23 mouse cellular contexts compared by ENCODE assay signal in the genomic region with DNA sequence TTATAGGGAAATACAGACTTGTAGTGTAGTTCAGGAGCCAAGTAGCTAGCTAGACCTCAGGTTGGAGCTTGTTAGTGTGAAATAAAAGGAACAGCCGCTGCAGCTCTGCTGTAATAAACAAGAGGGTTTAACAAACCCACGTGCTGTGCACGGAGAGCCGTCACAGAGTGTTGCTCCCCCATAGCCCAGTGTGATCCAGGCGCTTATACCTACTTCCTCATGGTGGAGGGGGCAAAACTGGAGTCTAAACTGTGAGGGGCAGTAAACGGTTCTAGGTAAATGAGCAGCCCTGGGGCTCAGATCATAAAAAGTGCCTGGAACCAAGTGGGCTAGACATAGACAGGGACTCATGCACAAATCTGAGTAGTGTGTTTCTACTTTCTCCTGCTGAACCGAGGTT.
DNase-seq lines count a peak whose midpoint lies in the region; ATAC-seq and TF ChIP-seq lines count a peak whose summit lies in the region.
"Had no signal": no experiment of that assay in that cellular context is flagged by ENCODE, and none has a peak within 500 bp of the region (broad histone marks: within the 10 kb centered on the region; RNA-seq: fewer than 3 reads in every experiment).

No protein-coding gene starts in this region.

- TF ChIP-seq POLR2A in cortical plate, adult 2 months (IDR thresholded peaks at IDR 0.05; ENCODE audit: extremely low read depth, insufficient read depth, low read length), result no peak

- no peaks in the 10 kb centered on the region for H3K36me3 ChIP-seq in lung, embryonic 15.5 days
- no peaks in the 10 kb centered on the region for H3K36me3 ChIP-seq in intestine, postnatal 0 days (ENCODE audit: control insufficient read depth, insufficient read depth)
- H3K36me3 ChIP-seq: hindbrain, embryonic 15.5 days; limb, embryonic 15.5 days; liver, embryonic 15.5 days; midbrain, embryonic 12.5 days; neural tube, embryonic 15.5 days had no signal

- no peak for TF ChIP-seq CTCF in layer of hippocampus, adult 2 months (conservative IDR thresholded peaks at IDR 0.05)
- TF ChIP-seq CTCF in cortical plate, adult 2 months (IDR thresholded peaks at IDR 0.05; ENCODE audit: extremely low read depth, insufficient read depth, low read length), result no peak
- no peak for TF ChIP-seq CTCF in intestine, postnatal 0 days (IDR thresholded peaks at IDR 0.05; ENCODE audit: low read depth)

- no peak overlapping the region for H3K4me2 ChIP-seq in lung, embryonic 15.5 days
- H3K4me2 ChIP-seq in intestine, postnatal 0 days (replicated peaks; ENCODE audit: low read depth), result no peak overlapping the region
- H3K4me2 ChIP-seq: forebrain, embryonic 13.5 days; hindbrain, embryonic 15.5 days; limb, embryonic 15.5 days; liver, embryonic 15.5 days; midbrain, embryonic 12.5 days; neural tube, embryonic 15.5 days had no signal

- peaks cover 12% of the 10 kb centered on the region for H3K4me1 ChIP-seq in lung, embryonic 15.5 days
- H3K4me1 ChIP-seq in cortical plate, adult 2 months (ENCODE audit: control insufficient read depth, insufficient read depth, low read length), result peaks cover 12% of the 10 kb centered on the region
- no peaks in the 10 kb centered on the region for H3K4me1 ChIP-seq in intestine, postnatal 0 days (replicated peaks; ENCODE audit: control insufficient read depth, insufficient read depth, low read length)
- H3K4me1 ChIP-seq: midbrain, embryonic 12.5 days had no signal

- H3K4me3 ChIP-seq in layer of hippocampus, adult 2 months, result no peak overlapping the region
- H3K4me3 ChIP-seq in lung, embryonic 15.5 days, result no peak overlapping the region
- H3K4me3 ChIP-seq in cortical plate, adult 2 months (ENCODE audit: insufficient read depth, low read length), result no peak overlapping the region
- no peak overlapping the region for H3K4me3 ChIP-seq in intestine, postnatal 0 days (ENCODE audit: low read depth, low read length)
- H3K4me3 ChIP-seq: forebrain, embryonic 13.5 days; hindbrain, embryonic 15.5 days; limb, embryonic 15.5 days; liver, embryonic 15.5 days; midbrain, embryonic 12.5 days; neural tube, embryonic 15.5 days had no signal

- H3K9ac ChIP-seq in lung, embryonic 15.5 days, result no peak overlapping the region
- H3K9ac ChIP-seq in intestine, postnatal 0 days (ENCODE audit: low read depth, low read length), result no peak overlapping the region
- H3K9ac ChIP-seq: forebrain, embryonic 13.5 days; hindbrain, embryonic 15.5 days; limb, embryonic 15.5 days; liver, embryonic 15.5 days; midbrain, embryonic 12.5 days; neural tube, embryonic 15.5 days had no signal

- H3K27me3 ChIP-seq in lung, embryonic 15.5 days, result no peaks in the 10 kb centered on the region
- no peaks in the 10 kb centered on the region for H3K27me3 ChIP-seq in intestine, postnatal 0 days (replicated peaks; ENCODE audit: control insufficient read depth, insufficient read depth, low read length)
- H3K27me3 ChIP-seq: forebrain, embryonic 13.5 days; hindbrain, embryonic 15.5 days; limb, embryonic 15.5 days; liver, embryonic 15.5 days; midbrain, embryonic 12.5 days; neural tube, embryonic 15.5 days had no signal

- 70% methylated on average over 7 of the region's 7 CpGs for WGBS in lung, embryonic 15.5 days
- 76% methylated on average over 7 of the region's 7 CpGs for WGBS in intestine, postnatal 0 days

- DNase-seq in layer of hippocampus, adult 2 months (ENCODE audit: low spot score in 2 of 2), result no peak
- no peak for DNase-seq in layer of hippocampus, adult 11-12 months (ENCODE audit: low spot score)
- no peak for DNase-seq in lung, postnatal 14 days
- DNase-seq: adrenal gland, postnatal 25 days; cerebellum, adult 11 months; cerebellum, postnatal 10 days; embryo, embryonic 11 days; gastrocnemius, postnatal 10 days; heart, postnatal 4 days; kidney, adult 8-10 months; right cerebral cortex, adult 18-20 months; right cerebral cortex, postnatal 4 days; thymus, postnatal 25 days had no signal

- no peaks in the 10 kb centered on the region for H3K9me3 ChIP-seq in lung, embryonic 15.5 days
- no peaks in the 10 kb centered on the region for H3K9me3 ChIP-seq in intestine, postnatal 0 days (ENCODE audit: control insufficient read depth)
- H3K9me3 ChIP-seq: forebrain, embryonic 13.5 days; hindbrain, embryonic 15.5 days; limb, embryonic 15.5 days; liver, embryonic 15.5 days; midbrain, embryonic 12.5 days; neural tube, embryonic 15.5 days had no signal

- H3K27ac ChIP-seq in layer of hippocampus, adult 2 months, result peak overlapping the region; percentile 50
- H3K27ac ChIP-seq in lung, embryonic 15.5 days, result peak overlapping the region; percentile 7; the same call in 1 of the 2 replicates
- H3K27ac ChIP-seq in cortical plate, adult 2 months (ENCODE audit: insufficient read depth, low read length), result peak overlapping the region; percentile 43; the same call in 1 of the 2 replicates
- H3K27ac ChIP-seq in intestine, postnatal 0 days (ENCODE audit: low read depth, low read length), result no peak overlapping the region
- H3K27ac ChIP-seq: forebrain, embryonic 13.5 days; hindbrain, embryonic 15.5 days; limb, embryonic 15.5 days; liver, embryonic 15.5 days; midbrain, embryonic 12.5 days; neural tube, embryonic 15.5 days had no signal

- no peak for ATAC-seq in lung, embryonic 15.5 days (ENCODE audit: borderline replicate concordance, extremely low read depth, low FRiP score, low TSS enrichment)
- peak; percentile 53 for ATAC-seq in megakaryocyte, adult 5-6 weeks (ENCODE audit: poor library complexity, severe bottlenecking)
- no peak for ATAC-seq in intestine, postnatal 0 days
- ATAC-seq: forebrain, embryonic 13.5 days had no signal
